Mouse (Mus musculus) urinary bladder, adult 18-20 months (tissue): ENCODE data around the gene Adamts16.

Source experiments
- DNase-seq, 2 experiments: peaks; one replicate each; pipeline ENCODE4 v3.0.0; 2022; ENCODE audit warnings: low spot score in 2 of 2, mixed read lengths in 2 of 2

The Adamts16 gene

DNA sequence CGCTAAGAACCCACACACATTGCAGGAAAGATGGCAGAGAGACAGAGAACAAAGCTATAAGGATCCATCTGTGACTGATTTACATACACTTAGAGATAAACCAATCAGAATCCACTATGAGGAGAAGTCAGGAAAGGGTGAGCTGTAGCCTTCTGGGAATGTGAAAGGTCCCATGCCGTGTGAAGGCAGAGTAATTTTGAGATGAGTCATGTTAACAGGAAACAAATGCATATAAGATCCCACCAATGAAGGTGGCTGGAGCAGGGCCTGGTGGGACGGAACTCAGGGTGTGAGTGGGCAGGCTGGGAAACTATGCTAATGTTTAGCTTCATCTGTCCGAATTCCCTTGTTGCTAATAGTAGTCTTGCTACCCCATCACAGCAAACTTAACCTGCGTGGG is 128.3 kb downstream of the Adamts16 start:
- no peak for DNase-seq

DNA sequence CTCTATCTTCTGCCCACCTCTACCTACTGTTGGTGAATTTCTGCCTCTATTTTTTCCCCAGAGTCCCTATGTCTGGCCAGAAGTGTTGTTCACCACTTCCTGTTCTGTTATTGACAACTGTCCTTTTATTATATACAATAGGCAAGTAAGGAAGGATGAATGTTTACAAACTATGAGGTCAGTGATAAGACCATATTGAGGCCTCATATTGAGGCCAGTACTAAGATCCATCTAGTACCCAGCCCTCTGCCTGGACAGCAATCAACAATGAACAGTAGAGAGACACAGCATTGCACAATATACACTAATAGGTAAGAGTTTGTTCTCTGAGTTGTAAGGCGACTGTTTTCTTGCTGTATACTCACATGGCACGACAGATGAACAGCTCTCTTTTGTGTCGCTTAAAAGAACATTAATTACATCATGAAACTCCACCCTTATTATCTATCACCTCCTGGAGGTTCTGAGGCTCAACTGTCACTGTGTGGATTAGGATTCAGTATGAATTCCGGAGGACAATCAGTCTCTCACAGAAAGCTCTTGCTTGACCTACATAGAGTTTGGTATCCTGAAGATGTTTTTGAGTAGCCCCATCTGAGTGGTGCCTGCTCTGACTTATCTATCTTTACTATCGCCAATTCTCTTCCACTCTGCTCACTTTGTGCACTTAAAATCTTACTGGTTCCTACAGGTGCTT is 134.3 kb downstream of the Adamts16 start:
- DNase-seq, result no peak

DNA sequence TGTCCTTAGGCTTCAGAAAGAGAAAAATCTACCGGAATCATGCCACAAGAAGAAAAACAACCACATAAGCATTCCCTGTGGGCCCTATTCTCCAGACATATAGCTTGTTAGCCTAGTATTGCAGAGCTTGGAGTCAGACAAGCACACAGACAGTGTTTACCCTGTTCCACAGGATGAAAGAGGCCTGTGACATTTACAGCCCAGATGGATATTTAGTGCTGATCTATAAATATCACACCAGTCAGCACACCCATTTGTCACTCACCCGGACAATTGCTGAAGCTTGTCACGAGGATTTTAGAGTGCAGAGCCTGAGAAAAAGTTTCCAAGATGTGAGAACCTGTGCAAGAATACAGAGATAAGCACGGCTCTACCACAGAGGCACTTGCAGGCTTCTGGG is 138.7 kb downstream of the Adamts16 start:
- DNase-seq, result no peak

DNA sequence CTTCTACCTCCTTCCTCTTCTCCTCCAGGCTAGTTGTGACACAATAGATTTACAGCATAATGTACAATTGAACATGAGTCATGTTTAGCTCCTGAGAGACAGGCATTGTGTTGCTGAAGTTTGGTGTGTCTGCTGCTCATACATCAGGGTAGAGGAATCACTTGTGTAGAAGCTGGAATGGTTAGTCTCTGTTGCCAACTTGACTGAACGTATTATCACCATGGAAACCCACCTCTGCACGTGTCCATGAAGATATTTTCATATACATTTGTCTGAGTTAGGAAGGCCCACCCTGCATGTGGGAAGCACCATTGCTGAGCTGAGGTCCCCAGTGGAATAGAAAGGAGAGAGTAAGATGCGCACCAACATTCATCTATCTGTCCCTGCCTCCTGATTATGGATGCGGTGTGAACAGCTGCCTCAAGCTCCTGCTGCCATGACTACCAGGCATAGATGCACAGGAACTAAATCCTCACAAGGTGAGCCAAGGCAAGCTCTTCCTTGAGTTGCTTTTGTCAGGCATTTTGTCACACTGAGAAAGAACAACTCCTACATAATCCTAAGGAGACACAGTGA is 142.7 kb downstream of the Adamts16 start:
- DNase-seq, result no peak

DNA sequence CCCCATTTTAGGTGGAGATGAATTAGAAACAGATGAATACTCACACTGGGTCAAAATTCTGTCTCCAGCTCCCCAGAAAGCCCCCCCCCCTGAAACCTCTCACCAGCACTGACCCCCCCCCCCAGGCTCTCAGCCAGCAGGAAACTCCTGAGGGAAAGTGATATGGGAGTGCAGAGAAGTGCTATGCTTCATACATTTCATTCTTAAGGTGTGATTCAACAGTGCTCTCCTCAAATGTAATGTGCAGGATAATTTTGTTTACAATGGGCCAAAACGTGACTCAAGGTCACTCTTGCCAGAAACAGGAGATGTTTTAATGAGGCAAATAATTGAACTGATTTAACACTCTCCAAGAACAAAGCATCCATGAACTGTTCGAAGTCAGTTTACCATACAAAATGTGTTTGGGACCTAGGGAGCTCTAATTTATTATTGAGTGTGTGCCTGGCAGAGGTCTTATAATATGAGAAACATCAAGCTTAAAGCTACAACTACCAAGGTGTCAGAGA is 152.1 kb downstream of the Adamts16 start:
- no peak for DNase-seq

DNA sequence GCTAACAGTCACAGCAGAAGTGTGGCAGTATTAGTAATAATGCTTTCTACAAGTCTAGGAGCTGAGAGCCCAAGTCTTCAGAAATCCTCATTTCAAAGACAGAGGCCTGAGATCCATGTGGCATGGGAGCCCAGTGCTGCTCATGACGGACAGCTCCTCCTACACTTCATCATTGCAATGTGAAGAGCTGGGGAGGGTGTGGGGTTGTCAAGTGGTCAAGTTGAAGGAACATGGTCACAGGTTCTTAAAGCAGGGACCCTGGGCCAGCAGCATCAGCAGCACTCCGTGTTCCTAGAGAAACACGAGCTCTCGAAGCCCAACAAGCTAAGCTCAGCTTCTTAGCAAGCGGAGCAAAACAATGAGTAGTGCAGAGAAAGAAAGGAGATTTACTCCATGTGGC is 155.8 kb downstream of the Adamts16 start:
- DNase-seq, result no peak

DNA sequence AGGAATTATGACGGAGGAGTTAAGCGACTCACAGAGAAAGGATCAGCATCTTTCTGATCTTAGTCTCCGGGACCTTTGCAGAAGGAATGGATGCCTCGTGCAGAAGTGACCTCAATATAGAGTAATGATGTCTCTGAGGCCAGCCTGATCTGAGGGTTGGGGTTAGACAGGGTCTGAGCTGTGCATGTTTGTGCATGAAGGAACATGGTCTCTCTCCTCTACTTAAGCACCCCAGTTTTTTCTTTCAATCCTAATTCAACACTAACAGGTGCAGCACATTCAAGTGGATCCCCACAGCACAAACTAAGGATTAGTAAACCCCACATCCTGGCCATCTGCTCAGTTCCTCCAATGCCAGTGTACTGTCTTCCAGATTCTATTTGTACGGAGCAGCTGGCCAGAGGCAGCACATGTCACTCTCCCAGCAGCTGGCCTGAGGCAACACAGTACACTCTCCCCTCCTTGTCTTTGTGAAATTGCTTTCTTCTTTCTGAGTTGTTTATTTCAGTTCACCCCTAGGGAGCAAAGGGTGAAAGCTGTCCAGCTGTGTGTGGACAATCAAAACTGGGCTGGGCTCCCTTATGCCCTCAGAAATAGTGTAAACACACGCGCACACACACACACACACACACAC is 156.5 kb downstream of the Adamts16 start:
- DNase-seq, result no peak

DNA sequence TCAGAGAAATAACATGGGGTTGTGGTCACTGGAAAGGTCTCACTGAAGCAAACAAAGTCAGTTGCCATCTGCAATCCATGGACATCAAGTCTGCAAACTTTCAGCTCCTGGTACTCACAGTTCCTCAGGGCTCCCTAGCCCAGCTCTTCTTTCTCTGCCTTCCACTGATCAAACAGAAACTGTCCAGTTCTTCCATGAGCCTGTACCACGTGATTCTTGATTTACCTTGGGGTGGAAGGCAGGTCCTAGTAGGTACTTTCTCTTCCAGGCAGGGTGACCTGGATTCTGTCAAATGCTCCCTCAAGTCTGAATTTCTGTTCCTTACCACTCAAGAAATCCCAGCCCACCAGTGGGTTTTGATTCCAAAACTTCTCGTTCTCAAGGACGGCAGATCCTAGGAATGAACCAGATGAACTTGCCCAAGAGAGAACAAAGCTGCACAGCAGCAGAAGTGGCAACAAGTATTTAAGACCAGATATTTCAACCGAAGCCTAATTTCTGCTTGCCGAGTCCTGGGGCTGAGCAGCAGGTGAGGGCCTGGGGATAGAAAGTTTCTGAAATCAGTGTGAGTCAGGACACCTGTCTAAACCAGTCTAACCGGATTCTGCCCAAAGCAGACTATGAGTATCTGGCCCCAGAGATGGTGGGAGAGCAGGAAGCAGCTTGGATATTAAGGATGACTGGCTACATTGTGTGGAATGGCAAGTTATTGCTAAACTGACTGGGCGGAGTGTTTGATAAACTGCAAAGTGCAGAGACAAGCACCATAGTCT is 160.0 kb downstream of the Adamts16 start:
- DNase-seq, result no peak

DNA sequence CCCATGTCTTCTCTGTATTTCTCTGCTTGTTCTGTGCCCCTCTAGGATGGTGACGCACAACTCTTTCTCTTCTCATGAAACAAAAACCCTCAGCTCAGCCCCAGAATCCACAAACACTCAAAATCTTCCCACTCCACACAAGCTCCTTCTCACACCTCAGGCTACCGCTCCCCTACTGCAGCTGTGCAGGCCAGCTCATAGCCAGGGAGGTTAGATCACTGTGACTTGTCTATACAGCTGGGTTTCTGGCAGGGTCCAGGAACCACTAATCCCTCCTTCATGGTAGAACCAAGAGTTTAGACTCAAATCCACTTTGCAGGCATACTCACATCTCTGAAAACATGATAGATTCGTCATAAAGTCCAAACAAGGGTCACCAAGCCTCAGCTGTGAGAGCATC is 161.3 kb downstream of the Adamts16 start:
- DNase-seq, result no peak
